Mouse (Mus musculus) CH12.LX (cell line): ENCODE measurements around the gene 2210408I21Rik.

Source experiments
- CTCF ChIP-seq, 2 experiments: IDR thresholded peaks in 1 of 2; conservative IDR thresholded peaks in 1 of 2; 2 replicates each; pipeline ENCODE4 v1.5.1; 2011 to 2012; ENCODE audit warnings: low read depth in 2 of 2, low read length in 2 of 2, improper control_type of control experiment in 1 of 2, inconsistent platforms in 1 of 2, mild to moderate bottlenecking in 1 of 2, moderate library complexity in 1 of 2
- ELF1 ChIP-seq: IDR thresholded peaks from 2 replicates; pipeline ENCODE4 v1.6.1; 2014; ENCODE audit warnings: low read depth, mild to moderate bottlenecking, inconsistent platforms, low read length, improper control_type of control experiment
- NELFE ChIP-seq: IDR thresholded peaks from 2 replicates; pipeline ENCODE4 v1.6.1; 2011; ENCODE audit warnings: low read depth, low read length, improper control_type of control experiment
- POLR2A ChIP-seq: IDR thresholded peaks from 2 replicates; pipeline ENCODE4 v1.6.1; 2011; ENCODE audit warnings: low read depth, mild to moderate bottlenecking, improper control_type of control experiment, low read length
- POLR2AphosphoS2 ChIP-seq: IDR thresholded peaks from 2 replicates; pipeline ENCODE4 v1.6.1; 2011; ENCODE audit warnings: low read depth, low read length, improper control_type of control experiment
- ZKSCAN1 ChIP-seq: IDR thresholded peaks from 2 replicates; pipeline ENCODE4 v1.6.1; 2012; ENCODE audit warnings: low read depth, inconsistent platforms, low read length, improper control_type of control experiment, borderline replicate concordance

- no peak for TF ChIP-seq POLR2AphosphoS2
- TF ChIP-seq NELFE = no peak
- TF ChIP-seq CTCF (conservative IDR thresholded peaks at IDR 0.05 in 1 of 2, IDR thresholded peaks at IDR 0.05 in 1 of 2; ENCODE audit: low read depth in 2 of 2, low read length in 2 of 2) = no peak
- TF ChIP-seq POLR2A = no peak
- no peak for TF ChIP-seq ELF1
- no peak for TF ChIP-seq ZKSCAN1
Observed at GRCm38 (mm10) chr13:77217672-77218280, 82.4 kb downstream of the 2210408I21Rik start.
